Mouse (Mus musculus) ovary, postnatal 14 days (tissue): ENCODE results near the gene Lhfp.

Source experiments
- DNase-seq: peaks from one replicate; pipeline ENCODE4 v3.0.0; 2022; ENCODE audit warnings: low spot score

The Lhfp gene

GRCm38 (mm10) chr3:53165281-53165680, 124.0 kb downstream of the Lhfp start:
- DNase-seq = no peak

GRCm38 (mm10) chr3:53166001-53166400, 124.7 kb downstream of the Lhfp start:
- DNase-seq = no peak

- no peak for DNase-seq
These were observed 128.2 kb downstream of the Lhfp start for GRCm38 (mm10) chr3:53169486-53169885.

GRCm38 (mm10) chr3:53173310-53174063, 132.2 kb downstream of the Lhfp start:
- no peak for DNase-seq

GRCm38 (mm10) chr3:53179936-53180335, 138.6 kb downstream of the Lhfp start:
- DNase-seq = no peak

- DNase-seq = no peak
These were observed 144.1 kb downstream of the Lhfp start for GRCm38 (mm10) chr3:53185439-53185838.

- DNase-seq = no peak
These were observed 152.1 kb downstream of the Lhfp start for GRCm38 (mm10) chr3:53193441-53193840.

GRCm38 (mm10) chr3:53195666-53196107, 154.4 kb downstream of the Lhfp start:
- no peak for DNase-seq

GRCm38 (mm10) chr3:53200175-53200574, 158.8 kb downstream of the Lhfp start:
- DNase-seq = no peak

GRCm38 (mm10) chr3:53200853-53201252, 159.5 kb downstream of the Lhfp start:
- DNase-seq = no peak

GRCm38 (mm10) chr3:53201670-53202069, 160.3 kb downstream of the Lhfp start:
- DNase-seq = no peak

- DNase-seq = no peak
These were observed 160.9 kb downstream of the Lhfp start for GRCm38 (mm10) chr3:53202184-53202583.

GRCm38 (mm10) chr3:53202698-53203097, 161.4 kb downstream of the Lhfp start:
- no peak for DNase-seq

GRCm38 (mm10) chr3:53203656-53204055, 162.3 kb downstream of the Lhfp start:
- no peak for DNase-seq

GRCm38 (mm10) chr3:53204348-53204984, 163.1 kb downstream of the Lhfp start:
- DNase-seq = no peak

GRCm38 (mm10) chr3:53204985-53205365, 163.6 kb downstream of the Lhfp start:
- DNase-seq = no peak

GRCm38 (mm10) chr3:53205706-53206105, 164.4 kb downstream of the Lhfp start:
- DNase-seq = no peak

GRCm38 (mm10) chr3:53206509-53207224, 165.3 kb downstream of the Lhfp start:
- no peak for DNase-seq

GRCm38 (mm10) chr3:53207225-53207528, 165.8 kb downstream of the Lhfp start:
- DNase-seq = no peak

GRCm38 (mm10) chr3:53210691-53211526, 169.6 kb downstream of the Lhfp start:
- peak; percentile 11 for DNase-seq

GRCm38 (mm10) chr3:53212599-53212998, 171.3 kb downstream of the Lhfp start:
- DNase-seq = no peak

- no peak for DNase-seq
These were observed 172.0 kb downstream of the Lhfp start for GRCm38 (mm10) chr3:53213346-53213745.
